Mouse (Mus musculus): ENCODE measurements around the gene Gpr171. TPM values are rescaled to one million over a fixed set of nuclear protein-coding genes. Genes with fewer than 3 reads are reported as not detected.

Gpr171 gene
- total and polyA plus RNA-seq, 3 experiments: 0.45 to 1.4 TPM; not detected in 1

DNA sequence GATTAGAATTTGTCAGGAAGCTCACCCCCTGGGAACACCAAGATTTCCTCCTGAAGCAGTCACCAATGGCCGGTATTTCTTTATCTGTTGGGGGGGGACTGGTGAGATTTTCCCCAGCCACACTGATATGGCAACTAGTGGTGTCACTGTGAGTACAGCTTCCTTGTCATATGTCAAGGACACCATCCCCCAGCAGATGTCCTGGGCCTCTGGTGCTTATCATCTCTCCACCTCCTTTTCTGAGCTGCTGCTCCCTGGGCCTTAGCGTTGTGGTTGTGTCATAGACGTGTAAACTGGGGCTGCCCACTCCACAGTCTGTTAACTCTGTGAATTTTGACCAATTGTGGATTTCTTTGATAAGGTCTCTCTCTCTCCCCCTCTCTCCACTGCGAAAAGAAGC is 2.8 kb upstream of the Gpr171 start:
- Histone ChIP-seq H3K36me3 (replicated peaks) (no peaks in the 10 kb centered on the region), H3K9me3 (replicated peaks) (no peaks in the 10 kb centered on the region), H3K4me3 (ENCODE audit: low read depth, low read length) (no peak overlapping the region), H3K27me3 (ENCODE audit: insufficient read depth, low read length) (peaks cover 4% of the 10 kb centered on the region; the same call in 1 of the 2 replicates), H3K4me1 (ENCODE audit: insufficient read depth, low read depth, low read length) (no peaks in the 10 kb centered on the region)
- ATAC-seq (ENCODE audit: extremely low read depth, insufficient number of reproducible peaks, low FRiP score, poor library complexity, severe bottlenecking): no peak
- no peak for DNase-seq (ENCODE audit: low spot score)
- TF ChIP-seq TAL1 (conservative IDR thresholded peaks at IDR 0.05; ENCODE audit: low read depth, low read length) (no peak), GATA1 (IDR thresholded peaks at IDR 0.05; ENCODE audit: borderline replicate concordance, low read length) (no peak), CTCF (IDR thresholded peaks at IDR 0.05; ENCODE audit: low read depth, low read length) (no peak), POLR2AphosphoS5 (IDR thresholded peaks at IDR 0.05; ENCODE audit: insufficient replicate concordance, low read depth, low read length) (no peak), GATA2 (IDR thresholded peaks at IDR 0.05; ENCODE audit: borderline replicate concordance, low read depth, low read length) (no peak)

- ATAC-seq (ENCODE audit: extremely low read depth, insufficient number of reproducible peaks, low FRiP score, poor library complexity, severe bottlenecking) (no peak), DNase-seq (ENCODE audit: low spot score) (no peak)
- Histone ChIP-seq H3K4me3 (ENCODE audit: low read depth, low read length) (no peak overlapping the region), H3K27me3 (ENCODE audit: insufficient read depth, low read length) (peaks cover 4% of the 10 kb centered on the region; the same call in 1 of the 2 replicates), H3K4me1 (ENCODE audit: insufficient read depth, low read depth, low read length) (no peaks in the 10 kb centered on the region), H3K36me3 (replicated peaks) (no peaks in the 10 kb centered on the region), H3K9me3 (replicated peaks) (no peaks in the 10 kb centered on the region)
- TF ChIP-seq GATA1 (IDR thresholded peaks at IDR 0.05; ENCODE audit: borderline replicate concordance, low read length) (no peak), CTCF (IDR thresholded peaks at IDR 0.05; ENCODE audit: low read depth, low read length) (no peak), TAL1 (conservative IDR thresholded peaks at IDR 0.05; ENCODE audit: low read depth, low read length) (no peak), POLR2AphosphoS5 (IDR thresholded peaks at IDR 0.05; ENCODE audit: insufficient replicate concordance, low read depth, low read length) (no peak), GATA2 (IDR thresholded peaks at IDR 0.05; ENCODE audit: borderline replicate concordance, low read depth, low read length) (no peak)
Observed at GRCm38 (mm10) chr3:59102146-59102545, 525 bp upstream of the Gpr171 start.

- H3K9me3 ChIP-seq (replicated peaks): no peaks in the 10 kb centered on the region
- no peak for ATAC-seq (ENCODE audit: extremely low read depth, insufficient number of reproducible peaks, low FRiP score, poor library complexity, severe bottlenecking)
- TF ChIP-seq GATA2 (IDR thresholded peaks at IDR 0.05; ENCODE audit: borderline replicate concordance, low read depth, low read length) (no peak), GATA1 (IDR thresholded peaks at IDR 0.05; ENCODE audit: borderline replicate concordance, low read length) (no peak), POLR2AphosphoS5 (IDR thresholded peaks at IDR 0.05; ENCODE audit: insufficient replicate concordance, low read depth, low read length) (no peak), TAL1 (conservative IDR thresholded peaks at IDR 0.05; ENCODE audit: low read depth, low read length) (no peak), CTCF (IDR thresholded peaks at IDR 0.05; ENCODE audit: low read depth, low read length) (no peak)
- H3K4me1 ChIP-seq (ENCODE audit: insufficient read depth, low read depth, low read length): no peaks in the 10 kb centered on the region
- H3K36me3 ChIP-seq (replicated peaks): no peaks in the 10 kb centered on the region
- DNase-seq (ENCODE audit: low spot score): no peak
- H3K4me3 ChIP-seq (ENCODE audit: low read depth, low read length): no peak overlapping the region
- H3K27me3 ChIP-seq (ENCODE audit: insufficient read depth, low read length): no peaks in the 10 kb centered on the region; the same call in 1 of the 2 replicates
Observed at GRCm38 (mm10) chr3:59098540-59098939, 3.1 kb downstream of the Gpr171 start.

DNA sequence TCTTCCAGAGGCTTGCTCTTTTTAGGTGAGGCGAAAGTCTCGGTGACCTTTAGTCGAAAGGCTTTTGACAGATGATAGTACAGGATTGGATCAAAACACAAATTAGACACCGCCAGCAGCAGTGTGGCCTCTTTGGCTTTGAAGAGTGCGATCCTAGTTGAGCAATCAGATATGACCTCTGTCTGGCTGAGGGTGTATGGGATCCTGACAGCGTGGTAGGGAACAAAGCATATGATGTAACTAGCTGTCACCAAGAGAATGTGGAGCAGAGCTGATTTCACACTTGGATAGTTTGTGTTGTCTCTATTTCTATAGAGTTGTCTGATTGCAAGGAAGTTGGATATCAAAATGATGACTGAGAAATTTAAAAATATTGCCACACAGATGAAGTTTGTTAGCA is 4.2 kb downstream of the Gpr171 start:
- no peak for TF ChIP-seq CTCF (IDR thresholded peaks at IDR 0.05; ENCODE audit: low read depth, low read length)
- no peak for TF ChIP-seq POLR2AphosphoS5 (IDR thresholded peaks at IDR 0.05; ENCODE audit: insufficient replicate concordance, low read depth, low read length)
- no peak for TF ChIP-seq GATA2 (IDR thresholded peaks at IDR 0.05; ENCODE audit: borderline replicate concordance, low read depth, low read length)
- TF ChIP-seq GATA1 (IDR thresholded peaks at IDR 0.05; ENCODE audit: borderline replicate concordance, low read length): no peak
- TF ChIP-seq TAL1 (conservative IDR thresholded peaks at IDR 0.05; ENCODE audit: low read depth, low read length): no peak
- DNase-seq (ENCODE audit: low spot score) (no peak), ATAC-seq (ENCODE audit: extremely low read depth, insufficient number of reproducible peaks, low FRiP score, poor library complexity, severe bottlenecking) (no peak)
- Histone ChIP-seq H3K4me1 (ENCODE audit: insufficient read depth, low read depth, low read length) (no peaks in the 10 kb centered on the region), H3K36me3 (replicated peaks) (no peaks in the 10 kb centered on the region), H3K4me3 (ENCODE audit: low read depth, low read length) (no peak overlapping the region), H3K27me3 (ENCODE audit: insufficient read depth, low read length) (no peaks in the 10 kb centered on the region), H3K9me3 (replicated peaks) (no peaks in the 10 kb centered on the region)

DNA sequence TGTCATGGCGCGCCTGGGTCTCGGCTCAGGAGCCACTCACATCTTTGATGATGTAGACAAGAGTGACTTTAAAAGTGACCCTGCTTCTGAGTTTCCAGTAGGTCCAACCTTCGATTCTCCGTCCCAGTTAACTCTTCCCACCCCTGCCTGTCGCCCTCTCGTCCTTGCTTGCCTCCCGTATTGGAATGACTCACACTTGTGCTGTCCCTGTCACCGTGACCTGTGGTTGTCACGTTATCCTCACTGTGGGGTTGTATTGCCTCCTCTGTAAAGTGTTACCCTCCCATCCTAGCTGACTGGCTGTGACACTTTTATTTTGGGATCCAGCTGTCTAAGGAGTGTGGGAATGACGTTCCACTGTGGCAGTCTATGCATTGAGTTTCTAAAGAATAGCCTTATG is 8.9 kb downstream of the Gpr171 start:
- TF ChIP-seq GATA1 (IDR thresholded peaks at IDR 0.05; ENCODE audit: borderline replicate concordance, low read length): no peak
- no peak for TF ChIP-seq POLR2AphosphoS5 (IDR thresholded peaks at IDR 0.05; ENCODE audit: insufficient replicate concordance, low read depth, low read length)
- TF ChIP-seq TAL1 (conservative IDR thresholded peaks at IDR 0.05; ENCODE audit: low read depth, low read length): no peak
- DNase-seq (ENCODE audit: low spot score) (no peak), ATAC-seq (ENCODE audit: extremely low read depth, insufficient number of reproducible peaks, low FRiP score, poor library complexity, severe bottlenecking) (no peak)
- no peaks in the 10 kb centered on the region for H3K9me3 ChIP-seq (replicated peaks)
- no peaks in the 10 kb centered on the region for H3K4me1 ChIP-seq (ENCODE audit: insufficient read depth, low read depth, low read length)
- no peak overlapping the region for H3K4me3 ChIP-seq (ENCODE audit: low read depth, low read length)
- 0 out of 2 replicates have a peak, but pooled peaks cover 5% of the 10 kb centered on the region for H3K27me3 ChIP-seq (ENCODE audit: insufficient read depth, low read length)
- H3K36me3 ChIP-seq (replicated peaks): no peaks in the 10 kb centered on the region

DNA sequence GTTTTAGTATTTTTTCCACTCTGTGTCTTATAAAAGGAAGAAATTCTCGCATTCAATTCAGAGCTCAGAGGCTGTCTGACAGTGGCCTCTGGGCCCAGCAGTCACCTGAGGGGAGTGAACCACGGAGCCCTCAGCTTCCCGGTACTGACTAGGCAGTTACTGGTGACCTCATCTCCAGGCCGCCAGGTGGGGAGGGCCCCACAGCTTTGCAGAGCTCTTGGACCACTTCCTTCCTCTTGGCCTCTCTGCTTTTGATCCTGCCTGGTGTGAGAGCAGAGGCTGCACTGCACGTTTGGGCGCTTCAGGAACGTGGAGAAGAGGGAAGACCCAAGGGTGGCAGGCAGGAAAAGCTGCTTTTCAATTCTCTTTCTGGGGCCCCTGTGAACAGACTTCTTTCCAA is 20.7 kb downstream of the Gpr171 start:
- no peaks in the 10 kb centered on the region for H3K9me3 ChIP-seq (replicated peaks)
- H3K4me1 ChIP-seq (ENCODE audit: insufficient read depth, low read depth, low read length): no peaks in the 10 kb centered on the region
- H3K27me3 ChIP-seq (ENCODE audit: insufficient read depth, low read length): peaks cover 3% of the 10 kb centered on the region; the same call in 1 of the 2 replicates
- H3K36me3 ChIP-seq (replicated peaks): no peaks in the 10 kb centered on the region
- DNase-seq (ENCODE audit: low spot score) (no peak), ATAC-seq (ENCODE audit: extremely low read depth, insufficient number of reproducible peaks, low FRiP score, poor library complexity, severe bottlenecking) (no peak)
- no peak for TF ChIP-seq CTCF (IDR thresholded peaks at IDR 0.05; ENCODE audit: low read depth, low read length)
- TF ChIP-seq GATA1 (IDR thresholded peaks at IDR 0.05; ENCODE audit: borderline replicate concordance, low read length): no peak
- no peak for TF ChIP-seq POLR2AphosphoS5 (IDR thresholded peaks at IDR 0.05; ENCODE audit: insufficient replicate concordance, low read depth, low read length)
- TF ChIP-seq GATA2 (IDR thresholded peaks at IDR 0.05; ENCODE audit: borderline replicate concordance, low read depth, low read length): no peak
- no peak for TF ChIP-seq TAL1 (conservative IDR thresholded peaks at IDR 0.05; ENCODE audit: low read depth, low read length)
- no peak overlapping the region for H3K4me3 ChIP-seq (ENCODE audit: low read depth, low read length)
